Mouse (Mus musculus): ENCODE results near the gene Gm49661.

Gene Gm49661

DNA sequence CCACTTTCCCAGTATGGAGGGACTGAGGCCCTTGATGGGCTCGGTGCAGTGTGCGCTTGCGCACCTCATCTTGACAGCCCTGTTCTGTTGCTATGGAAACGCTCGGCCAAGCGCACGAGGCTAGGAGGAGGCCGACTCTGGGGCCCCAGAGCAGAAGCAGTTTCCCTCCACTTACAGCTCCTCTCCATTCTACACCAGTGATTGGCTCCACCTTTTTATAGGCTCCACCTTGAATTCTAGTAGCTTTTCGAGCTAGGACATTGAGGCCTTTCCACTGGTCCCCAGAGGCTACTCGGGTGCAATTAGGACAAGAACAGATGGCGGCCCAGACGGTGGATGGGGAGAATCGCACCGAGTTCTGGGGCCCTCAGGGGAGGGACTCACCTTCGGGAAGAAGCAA, 34.4 kb downstream of the Gm49661 start:
- DNase-seq (ENCODE audit: extremely low spot score, low spot score), result peak; percentile 61

DNA sequence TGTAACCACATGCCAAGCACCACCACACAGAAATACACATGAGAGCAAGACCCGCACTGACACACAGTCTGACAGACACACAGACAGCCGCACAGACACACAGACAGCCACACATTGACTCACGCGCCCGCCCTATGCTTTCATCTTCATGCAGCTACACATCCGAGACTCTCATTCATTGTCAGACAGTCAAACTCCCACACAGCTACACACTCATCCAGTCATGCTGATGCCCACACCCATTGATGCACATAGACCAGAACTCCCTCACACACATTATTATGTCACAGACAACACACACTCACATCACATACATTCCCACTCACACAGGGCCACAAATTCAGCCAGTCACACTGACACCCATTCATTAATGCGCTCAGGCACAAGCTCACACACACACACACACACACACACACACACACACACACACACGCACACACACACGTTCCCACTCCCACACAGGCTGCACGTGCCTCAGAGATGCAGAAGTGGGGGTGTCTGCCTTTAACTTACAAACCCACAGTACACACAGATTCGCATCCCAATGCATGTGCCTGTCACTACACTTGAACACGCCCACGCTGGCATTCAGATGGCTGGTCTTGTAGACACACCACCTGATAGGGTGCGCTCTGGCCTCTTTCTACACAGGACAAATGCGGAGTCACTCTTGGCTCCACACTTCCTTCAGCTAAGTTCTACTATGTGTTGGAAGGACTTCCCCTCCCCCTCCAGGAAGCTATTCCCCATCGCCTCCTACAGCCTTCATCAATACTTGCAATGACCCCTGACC, 35.3 kb downstream of the Gm49661 start:
- no peak for DNase-seq (ENCODE audit: extremely low spot score, low spot score)

DNA sequence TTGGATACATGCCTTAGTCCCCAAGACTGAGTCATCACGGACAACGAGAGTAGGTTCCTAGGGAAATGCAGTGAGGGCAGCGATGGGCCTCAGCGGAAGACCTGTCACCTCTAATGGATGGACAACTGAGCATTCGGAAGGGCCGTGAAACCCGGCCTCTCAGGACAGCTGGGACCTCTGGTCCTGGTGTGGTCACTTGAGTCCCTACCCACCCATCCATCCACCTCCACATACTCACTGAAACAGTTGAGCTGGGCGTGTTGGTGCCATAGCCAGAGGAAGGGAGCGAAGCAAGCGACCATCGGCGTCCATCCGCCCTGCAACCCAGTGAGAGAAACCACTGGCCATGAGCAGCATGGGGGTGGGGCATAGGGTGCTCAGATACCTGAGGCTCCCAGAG, 38.7 kb downstream of the Gm49661 start:
- DNase-seq (ENCODE audit: extremely low spot score, low spot score), result no peak

DNA sequence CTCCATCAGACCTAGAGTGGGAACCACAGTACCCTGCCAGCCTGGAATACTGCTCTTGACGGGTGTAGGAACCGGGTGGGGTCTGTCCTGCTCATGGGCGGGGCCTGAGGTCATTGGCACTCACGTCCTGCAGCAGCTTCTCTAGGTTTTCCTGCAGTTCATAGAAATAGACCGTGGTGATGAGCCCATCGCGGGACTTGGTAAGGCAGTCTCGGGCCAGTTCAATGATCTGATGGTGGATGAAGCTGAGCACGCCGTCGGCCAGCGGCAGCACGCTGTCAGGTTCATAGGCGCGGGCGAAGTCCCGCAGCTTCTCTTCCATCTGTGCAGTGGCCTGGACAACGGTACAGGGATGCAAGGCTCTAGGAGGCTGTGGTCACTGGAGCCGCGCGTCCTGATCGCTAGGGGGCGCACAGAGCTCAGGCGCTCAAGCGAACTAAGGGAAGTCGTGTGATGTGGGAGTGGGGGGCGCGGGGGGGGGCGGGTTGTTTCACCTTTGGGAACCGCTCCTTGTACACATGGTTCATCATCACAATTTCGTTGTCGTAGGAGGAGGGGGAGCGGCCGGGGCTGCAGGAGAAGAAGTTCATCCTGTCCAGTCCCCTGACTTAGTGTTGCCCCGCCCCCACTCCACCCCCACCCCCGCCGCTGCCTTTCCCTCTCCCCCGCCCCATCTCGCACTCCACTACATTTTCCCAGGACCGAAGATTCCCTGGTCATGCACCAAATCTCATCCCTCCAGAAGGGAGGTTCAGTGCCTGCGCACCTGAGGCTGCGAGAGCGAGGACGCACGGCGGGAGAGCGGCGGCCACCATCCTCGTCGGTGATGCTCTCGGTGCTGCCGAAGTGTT, 40.6 kb downstream of the Gm49661 start:
- DNase-seq (ENCODE audit: extremely low spot score, low spot score), result peak; percentile 85

DNA sequence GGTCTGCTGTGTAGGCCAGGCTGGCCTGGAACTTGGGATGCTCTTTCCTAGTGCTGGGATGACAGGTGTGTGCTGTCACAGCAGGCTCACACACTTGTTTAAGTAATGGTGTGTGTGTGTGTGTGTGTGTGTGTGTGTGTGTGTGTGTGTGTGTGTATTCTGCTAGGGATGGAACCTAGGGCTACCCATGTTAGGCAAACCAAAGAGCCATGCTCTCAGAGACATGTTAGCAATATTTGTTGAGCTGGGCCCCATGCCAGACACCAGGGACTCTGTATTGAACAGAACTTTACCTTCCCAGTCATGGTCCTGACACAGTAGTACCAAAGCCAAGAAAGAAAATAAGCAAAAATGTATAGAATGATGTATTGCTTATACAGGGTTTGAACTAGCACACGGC, 41.7 kb downstream of the Gm49661 start:
- DNase-seq (ENCODE audit: extremely low spot score, low spot score), result no peak

DNA sequence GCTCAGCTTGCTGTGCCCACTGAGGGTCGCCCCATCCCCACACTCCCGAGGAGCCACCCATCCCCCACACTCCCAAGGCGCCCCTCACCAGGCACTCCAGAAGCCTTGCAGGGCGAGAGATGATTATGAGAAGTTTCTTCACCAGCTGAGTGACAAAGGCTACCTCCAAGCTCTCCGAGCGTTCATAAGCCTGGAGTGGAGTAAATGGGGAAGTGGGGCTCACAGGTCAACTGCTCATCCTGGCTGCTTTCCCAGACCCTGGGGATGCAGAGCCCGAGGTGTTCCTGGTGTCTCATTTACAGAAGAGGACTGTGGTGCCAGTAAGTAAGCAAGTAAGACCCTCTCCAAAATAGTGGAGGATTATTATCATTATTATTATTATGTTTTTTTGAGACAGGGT, 43.7 kb downstream of the Gm49661 start:
- DNase-seq (ENCODE audit: extremely low spot score, low spot score), result no peak

DNA sequence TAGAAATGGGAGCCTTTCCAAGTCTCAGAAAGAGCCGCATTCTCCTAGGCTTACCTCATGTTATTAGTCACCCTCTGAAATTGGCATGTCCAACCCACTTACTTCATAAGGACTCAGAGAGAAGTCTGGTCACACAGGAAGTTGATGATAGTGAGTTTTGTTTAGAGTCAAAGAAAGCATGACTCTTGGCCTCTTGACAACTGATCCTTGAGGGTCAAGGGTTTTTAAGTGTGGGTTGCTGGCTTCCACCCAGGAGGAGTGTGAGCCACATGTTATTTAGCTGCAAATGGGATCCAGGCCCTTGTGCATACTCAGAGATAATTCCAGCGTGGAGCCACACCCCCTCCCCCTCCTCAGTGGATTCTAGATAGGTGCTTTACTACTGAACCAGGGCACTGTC, 47.6 kb downstream of the Gm49661 start:
- no peak for DNase-seq (ENCODE audit: extremely low spot score, low spot score)

DNA sequence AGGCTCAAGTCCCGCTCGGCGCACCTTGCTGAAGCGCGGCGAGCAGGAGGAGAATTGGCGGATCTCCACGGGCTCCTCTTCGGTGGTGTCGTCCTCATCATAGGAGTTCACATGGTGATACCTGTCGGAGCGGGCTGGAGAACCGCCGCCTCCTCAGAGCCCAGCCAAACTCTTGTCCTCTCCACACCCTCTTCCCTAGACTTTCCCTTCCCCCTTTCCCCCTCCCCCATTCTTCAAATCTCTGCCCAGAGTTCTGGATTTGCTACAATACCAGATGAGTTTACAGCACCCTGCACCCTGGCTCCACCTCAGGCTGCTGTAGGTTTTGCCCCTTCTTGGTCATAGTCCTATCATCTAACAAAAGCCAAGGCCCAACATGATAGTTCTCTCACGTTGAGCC, 50.6 kb downstream of the Gm49661 start:
- no peak for DNase-seq (ENCODE audit: extremely low spot score, low spot score)

DNA sequence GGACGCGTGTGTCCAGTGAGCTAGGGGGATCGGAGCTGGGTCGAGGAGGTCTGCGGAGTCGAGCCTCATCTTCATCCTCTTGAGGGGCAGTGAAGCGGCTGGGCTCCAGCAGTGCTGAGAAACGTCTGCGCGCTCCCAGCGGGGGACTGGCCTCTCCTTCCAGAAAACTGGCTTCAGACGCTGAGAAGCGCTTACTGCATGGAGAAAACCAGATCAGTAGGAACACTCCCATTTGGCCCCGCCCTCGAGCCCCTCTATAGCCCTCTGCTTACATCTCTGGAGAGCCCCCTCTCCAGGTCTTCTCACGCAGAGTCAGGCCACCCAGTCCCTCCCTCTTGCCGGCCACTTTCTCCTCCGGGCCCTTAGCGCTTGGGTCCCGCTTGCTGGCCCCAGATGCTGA, 51.5 kb downstream of the Gm49661 start:
- DNase-seq (ENCODE audit: extremely low spot score, low spot score), result no peak
